Mouse (Mus musculus) cortical plate, adult 2 months (tissue): Measurements from ENCODE around the gene Natd1.

Source experiments
- CTCF ChIP-seq: fragments of 200-500 bp; IDR thresholded peaks from 2 replicates; pipeline ENCODE4 v1.5.1; 2011; ENCODE audit warnings: mild to moderate bottlenecking, control low read depth, low read length; ENCODE audit not compliant: insufficient read depth; ENCODE audit errors: extremely low read depth
- POLR2A ChIP-seq: fragments of 200-500 bp; IDR thresholded peaks from 2 replicates; pipeline ENCODE4 v1.6.1; 2011; ENCODE audit warnings: mild to moderate bottlenecking, low read length, control low read depth; ENCODE audit not compliant: insufficient read depth; ENCODE audit errors: extremely low read depth

DNA sequence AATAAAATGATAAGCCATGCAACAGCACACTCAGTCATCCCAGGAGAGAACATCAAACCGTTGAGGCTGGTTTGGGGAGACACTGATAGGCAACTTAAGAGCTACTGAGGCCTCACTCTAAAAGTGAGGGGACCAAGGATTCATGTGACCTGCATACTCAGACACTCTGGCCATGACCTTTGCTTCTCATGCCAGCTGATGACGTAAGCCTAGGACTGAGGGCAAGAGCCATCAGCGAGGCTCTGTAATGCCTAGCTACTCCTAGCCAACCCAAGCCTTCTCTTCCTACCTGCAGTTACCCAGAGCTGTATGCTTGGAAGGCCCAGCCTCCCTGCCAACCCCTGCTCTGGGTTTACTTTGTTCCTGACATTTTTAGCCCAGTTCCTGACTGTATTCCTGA lies 52.6 kb downstream of the Natd1 start:
- TF ChIP-seq CTCF (no peak), POLR2A (no peak)
